Mouse (Mus musculus): ENCODE data around the gene Exoc3l. TPM values are rescaled to one million over a fixed set of nuclear protein-coding genes. Genes with fewer than 3 reads are reported as not detected.

Gene Exoc3l
- polyA plus RNA-seq, 1 experiment = 4.5 TPM

GRCm38 (mm10) chr8:105268342-105269074 lies 27.4 kb downstream of the Exoc3l start:
- no peak for DNase-seq (ENCODE audit: low spot score)

GRCm38 (mm10) chr8:105266775-105267174 lies 29.1 kb downstream of the Exoc3l start:
- DNase-seq (ENCODE audit: low spot score) = no peak

- DNase-seq (ENCODE audit: low spot score) = no peak
Measured at GRCm38 (mm10) chr8:105265128-105265527, 30.8 kb downstream of the Exoc3l start.

- peak; percentile 69 for DNase-seq (ENCODE audit: low spot score)
Measured at GRCm38 (mm10) chr8:105264024-105264982, 31.6 kb downstream of the Exoc3l start, which contains the start of the genes Tradd and Fbxl8. TSS of gene Tradd (minus strand) at chr8:105264609. TSS of gene Fbxl8 (plus strand) at chr8:105264648.

DNA sequence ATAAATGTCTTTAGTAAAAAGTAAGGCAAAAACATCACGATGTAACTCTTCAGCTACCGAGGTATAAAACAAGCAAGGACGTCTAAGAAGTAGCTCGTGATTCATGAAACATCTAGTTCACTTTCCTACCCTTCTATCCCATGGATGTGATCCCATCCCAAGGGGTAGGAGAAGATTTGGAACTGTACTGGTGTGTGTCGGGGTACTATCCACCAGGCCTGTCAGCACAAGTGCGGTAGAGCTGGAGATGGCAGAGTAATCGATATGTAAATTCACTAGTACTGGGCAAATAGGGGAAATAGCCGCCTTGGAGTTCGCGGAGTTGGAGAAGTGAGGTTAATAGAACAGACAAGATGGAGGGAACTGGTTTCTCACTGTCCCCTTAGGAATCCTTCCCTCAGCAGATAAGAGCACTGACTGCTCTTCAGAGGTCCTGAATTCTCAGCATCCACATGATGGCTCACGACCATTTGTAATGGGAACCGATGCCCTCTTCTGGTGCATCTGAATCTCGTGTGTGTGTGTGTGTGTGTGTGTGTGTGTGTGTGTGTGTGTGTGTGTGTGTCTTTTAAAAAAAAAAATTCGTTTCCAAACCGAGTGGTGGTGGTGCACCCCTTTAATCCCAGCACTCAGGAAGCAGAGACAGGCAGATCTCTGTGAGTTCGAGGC lies 32.5 kb downstream of the Exoc3l start:
- DNase-seq (ENCODE audit: low spot score) = no peak

GRCm38 (mm10) chr8:105261326-105261980 lies 34.4 kb downstream of the Exoc3l start:
- DNase-seq (ENCODE audit: low spot score) = no peak

DNA sequence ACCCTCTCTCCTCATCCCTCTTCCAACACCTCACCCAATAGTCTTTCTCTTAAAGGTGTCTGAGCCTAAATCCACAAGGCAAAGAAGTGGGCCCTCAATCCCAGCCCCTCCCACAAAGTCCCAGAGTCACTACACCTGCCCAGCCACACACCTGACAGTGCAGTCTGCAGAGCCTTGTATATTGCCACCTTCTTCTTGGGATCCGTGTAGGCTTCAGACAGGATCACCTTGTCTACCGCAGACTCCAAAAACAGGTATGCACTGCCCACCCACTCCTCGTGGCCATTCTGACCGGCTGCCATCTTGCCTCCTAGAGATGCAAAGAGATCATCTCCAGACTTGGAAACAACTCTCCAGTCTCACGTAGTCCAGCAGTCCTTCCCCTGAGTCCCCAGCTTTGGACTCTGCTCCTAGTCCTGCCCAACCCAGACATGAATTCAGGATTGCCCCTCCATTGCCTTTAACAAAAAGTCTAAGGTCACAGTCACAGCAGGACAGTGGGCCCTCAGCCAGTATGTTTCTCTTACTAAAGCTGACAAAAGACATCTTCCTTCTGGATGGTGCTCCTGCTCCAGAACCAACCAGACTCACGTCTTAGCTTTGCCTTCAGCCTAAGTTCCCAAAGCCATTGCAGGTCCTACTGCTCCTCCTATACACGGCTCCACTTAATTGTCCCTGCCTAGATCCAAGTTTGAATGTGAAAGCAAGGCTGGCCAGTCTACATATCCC lies 35.4 kb downstream of the Exoc3l start:
- no peak for DNase-seq (ENCODE audit: low spot score)

GRCm38 (mm10) chr8:105259721-105260320 lies 36.1 kb downstream of the Exoc3l start:
- no peak for DNase-seq (ENCODE audit: low spot score)

DNA sequence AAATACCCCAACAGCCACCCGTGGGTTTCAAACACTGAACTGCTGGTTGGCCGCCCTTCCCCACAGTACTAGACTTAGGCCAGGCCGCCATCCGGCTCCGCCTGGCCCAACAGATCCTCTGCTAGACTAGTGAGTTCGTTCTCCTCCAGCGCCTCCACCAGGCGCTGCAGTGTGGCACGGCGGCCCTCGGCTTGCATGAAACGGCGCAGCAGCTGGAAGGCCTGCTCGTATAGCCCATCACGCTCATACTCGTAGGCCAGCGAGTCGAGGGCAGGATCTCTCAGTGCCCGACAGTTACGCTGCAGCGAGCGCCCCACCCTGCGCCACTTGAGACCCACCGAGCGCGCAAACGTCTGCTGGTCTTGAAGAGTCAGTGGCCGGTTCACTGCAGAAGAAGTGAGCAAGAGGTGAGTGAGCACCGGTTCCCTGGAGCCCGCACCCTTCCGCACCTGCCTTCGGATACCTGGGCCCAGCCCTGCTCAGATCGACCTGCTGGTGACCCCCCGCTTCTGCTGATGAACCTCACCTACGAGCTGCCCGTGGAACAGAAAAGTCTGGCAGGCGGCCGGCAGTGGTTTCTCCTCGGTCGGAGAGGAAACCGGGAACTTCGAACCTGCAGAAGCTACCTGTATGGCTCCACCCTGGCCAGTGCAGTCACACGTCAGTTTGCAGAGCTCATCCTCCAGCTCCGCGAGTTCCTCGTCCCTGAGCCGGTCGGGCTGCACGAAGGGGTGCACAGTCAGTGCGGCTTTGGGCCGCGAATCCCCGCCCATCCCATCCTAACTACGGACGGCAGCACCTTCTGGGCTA lies 36.8 kb downstream of the Exoc3l start:
- no peak for DNase-seq (ENCODE audit: low spot score)

GRCm38 (mm10) chr8:105257318-105258114 lies 38.4 kb downstream of the Exoc3l start:
- no peak for DNase-seq (ENCODE audit: low spot score)

DNA sequence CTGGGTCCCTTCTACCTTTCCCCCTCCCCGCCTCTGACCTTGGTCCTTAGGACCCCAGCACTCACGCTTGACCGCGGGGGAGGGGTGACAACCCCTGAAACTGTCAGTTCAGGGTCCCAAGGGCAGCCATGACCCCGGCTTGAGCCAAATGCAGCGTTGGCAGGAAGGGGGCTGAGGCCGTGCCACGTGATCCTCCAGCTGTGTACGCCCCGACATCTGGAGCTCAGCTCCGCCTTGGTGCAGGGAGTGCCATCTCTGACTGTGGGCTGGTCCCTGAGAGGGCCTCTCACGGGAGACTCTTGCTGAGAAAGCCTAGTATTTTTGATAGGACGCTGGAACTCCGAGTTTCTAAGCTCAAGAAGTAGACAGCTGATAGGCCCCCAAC lies 40.9 kb downstream of the Exoc3l start, which contains the start of gene B3gnt9:
Gene B3gnt9 (minus strand): TSS at position 188 of the 385 bp plus-strand sequence.
- DNase-seq (ENCODE audit: low spot score) = no peak

GRCm38 (mm10) chr8:105254152-105254965 lies 41.5 kb downstream of the Exoc3l start:
- peak; percentile 82 for DNase-seq (ENCODE audit: low spot score)

- no peak for DNase-seq (ENCODE audit: low spot score)
Measured at GRCm38 (mm10) chr8:105253766-105254151, 42.1 kb downstream of the Exoc3l start.

DNA sequence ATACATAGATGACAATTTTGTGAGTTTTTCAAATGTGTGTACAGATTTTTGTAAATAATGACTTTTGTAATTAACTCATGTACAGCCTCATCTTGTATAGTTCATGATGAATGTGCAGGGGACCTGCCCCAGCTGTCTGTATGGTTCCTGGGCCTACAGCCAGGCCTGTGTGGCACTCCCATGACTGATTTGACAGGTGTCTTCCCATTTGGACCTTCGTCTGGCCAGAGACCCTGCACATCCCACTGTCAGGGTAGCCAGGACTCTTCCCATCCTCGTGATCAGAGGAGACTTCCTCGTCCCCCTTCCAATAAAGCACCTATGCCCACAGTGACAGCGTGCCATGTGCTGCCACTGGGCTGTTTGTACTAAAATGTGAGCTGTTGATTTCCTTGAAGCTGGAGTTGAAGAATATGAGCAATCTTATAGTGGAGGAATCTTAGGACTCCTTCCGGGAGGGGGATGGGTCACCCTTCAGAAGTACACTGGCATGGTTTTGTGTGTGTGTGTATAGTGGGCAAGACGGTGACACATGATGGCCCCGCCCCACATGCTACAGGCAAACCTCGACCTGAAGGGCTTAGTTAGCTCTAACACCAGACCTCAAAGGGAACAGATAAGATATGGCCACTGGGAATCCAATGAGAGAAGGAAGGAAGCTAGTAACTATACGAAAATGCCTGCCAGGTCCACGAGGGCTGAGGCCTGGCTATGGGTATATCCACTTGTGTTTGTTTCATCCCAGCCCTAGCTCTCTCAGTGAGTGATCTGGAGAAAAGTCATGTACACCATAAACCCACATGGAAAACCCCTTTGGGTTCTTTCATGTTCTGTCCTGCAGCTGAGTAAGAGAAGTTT lies 43.0 kb downstream of the Exoc3l start:
- DNase-seq (ENCODE audit: low spot score) = no peak

DNA sequence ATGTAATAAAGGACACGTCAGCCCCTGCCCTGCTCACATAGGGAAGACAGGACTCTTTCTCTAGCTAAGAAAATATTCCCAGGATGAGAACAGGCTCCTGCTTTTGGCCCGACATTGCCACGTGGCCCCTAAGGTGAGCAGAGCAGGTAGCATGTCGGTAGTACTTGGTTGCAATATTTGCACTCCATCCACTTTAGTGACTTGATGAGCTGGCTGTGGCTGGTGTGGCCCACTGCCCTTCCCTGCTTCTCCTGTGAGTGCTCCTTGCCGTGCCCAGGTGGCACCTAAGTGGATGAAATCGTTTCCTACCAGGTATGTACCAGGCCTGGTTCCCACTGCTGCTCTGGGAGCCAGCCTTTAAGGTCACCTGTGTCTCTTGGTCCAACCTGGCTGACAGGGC lies 43.9 kb downstream of the Exoc3l start:
- no peak for DNase-seq (ENCODE audit: low spot score)

DNA sequence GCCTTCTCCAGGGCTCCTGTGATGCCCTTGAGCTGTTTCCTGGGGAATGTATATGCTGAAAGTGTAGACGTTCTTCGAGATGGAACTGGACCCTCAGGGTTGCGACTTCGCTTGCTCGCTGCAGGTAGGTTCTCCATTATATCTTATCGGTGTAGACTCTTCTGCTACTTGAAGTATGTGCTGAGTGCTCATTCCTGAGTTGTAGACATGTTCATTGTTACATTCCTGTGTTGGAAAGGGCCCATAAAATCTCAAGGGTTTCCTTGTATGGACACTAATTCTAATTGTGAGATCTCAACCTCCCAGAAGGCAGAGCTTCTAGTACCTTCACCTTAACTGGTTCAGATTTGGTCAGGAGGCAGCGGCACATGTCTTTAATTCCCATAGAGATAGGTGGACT lies 54.9 kb downstream of the Exoc3l start:
- DNase-seq (ENCODE audit: low spot score) = no peak

All from urinary bladder, adult 2 months (tissue).